Mouse (Mus musculus) liver, adult 2 months (tissue): Measurements from ENCODE around the gene Hp1bp3.

Experiments used
- CTCF ChIP-seq: fragments of 200-500 bp; IDR thresholded peaks from 2 replicates; pipeline ENCODE4 v1.5.1; 2011; ENCODE audit warnings: low read depth, low read length, control low read depth
- POLR2A ChIP-seq: fragments of 200-500 bp; IDR thresholded peaks from 2 replicates; pipeline ENCODE4 v1.6.1; 2011; ENCODE audit warnings: low read length, control low read depth; ENCODE audit not compliant: insufficient read depth; ENCODE audit errors: extremely low read depth

DNA sequence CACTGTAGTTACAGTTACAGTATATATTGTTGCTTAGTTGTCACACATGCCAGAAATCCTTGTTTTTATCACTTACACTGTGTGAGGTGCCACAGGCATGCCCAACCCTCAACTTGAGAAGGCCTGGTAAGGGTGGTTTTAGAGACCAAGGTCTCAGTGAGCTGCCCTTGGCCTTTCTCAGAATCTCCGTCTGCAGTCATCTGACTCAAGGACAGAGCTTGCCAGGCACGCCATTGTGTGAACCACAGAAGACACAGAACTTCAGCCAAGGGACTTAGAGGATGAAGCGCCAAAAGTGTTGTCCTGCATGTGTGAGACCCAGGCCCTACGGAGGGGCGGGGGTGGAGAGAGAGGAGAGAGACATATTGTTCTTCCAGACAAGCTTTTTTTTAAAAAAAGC, 6.0 kb upstream of the Hp1bp3 start:
- TF ChIP-seq CTCF = no peak
- TF ChIP-seq POLR2A = no peak
